Mouse (Mus musculus): ENCODE measurements around the gene Ncl.
"Not testable (repeated sequence)": the region's sequence is repeated elsewhere in the genome, so short reads cannot be mapped to it uniquely, and the experiment has no call there.

Gene Ncl

DNA sequence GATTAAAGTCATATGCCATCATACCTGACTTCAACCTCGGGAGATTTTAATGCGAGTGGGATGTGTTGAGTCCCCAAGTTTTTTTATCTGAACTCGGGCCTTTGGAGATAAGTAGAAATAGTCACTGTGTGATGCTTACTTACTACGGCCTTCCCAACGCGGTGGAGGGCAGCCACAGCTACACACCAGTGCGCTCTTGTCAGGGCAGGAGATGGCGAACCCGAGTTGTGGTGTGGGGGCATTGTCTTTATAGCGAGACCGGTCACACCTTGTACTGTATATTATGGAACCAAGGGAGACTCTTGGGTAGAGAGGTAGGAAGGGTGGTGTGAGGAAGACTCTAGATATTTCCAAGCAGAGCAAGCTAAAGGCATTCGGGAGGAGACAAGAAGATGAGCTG is 1.2 kb upstream of the Ncl start:
- DNase-seq (ENCODE audit: low spot score in 2 of 2) = no peak

GRCm38 (mm10) chr1:86359798-86360179 is 589 bp upstream of the Ncl start:
- no peak for DNase-seq (ENCODE audit: low spot score in 2 of 2)

DNA sequence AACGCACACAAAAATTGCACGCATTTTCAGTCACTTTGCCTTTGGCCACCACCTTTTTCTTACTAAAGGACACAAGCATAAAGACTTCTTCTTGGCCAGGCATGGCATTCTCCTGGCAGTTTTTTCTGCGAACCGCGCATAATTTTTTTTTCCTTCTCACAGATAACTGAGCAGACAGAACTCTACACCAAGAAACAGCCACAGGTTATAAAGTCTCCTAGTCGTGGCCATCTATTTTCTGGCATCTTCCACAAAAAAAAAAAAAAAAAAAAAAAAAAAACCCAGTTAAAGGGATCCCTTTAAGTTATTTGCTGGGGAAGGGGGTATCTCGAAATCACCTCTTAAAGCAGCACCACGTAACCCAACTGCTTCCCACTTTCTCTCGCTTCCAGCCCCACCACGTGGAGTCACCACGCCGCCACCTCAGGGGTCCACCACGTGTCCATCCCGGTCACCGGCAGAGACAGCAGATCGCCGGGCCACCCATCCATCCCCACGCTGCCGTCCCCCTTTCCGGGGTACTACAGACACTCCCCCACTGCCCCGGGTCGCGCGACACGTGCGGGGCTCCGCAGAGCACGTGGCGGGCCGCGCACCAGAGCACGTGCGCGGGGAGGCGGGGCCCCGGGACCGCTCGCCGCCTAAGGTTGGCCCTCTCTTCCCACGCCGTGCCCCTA is 833 bp downstream of the Ncl start:
- no peak for DNase-seq (ENCODE audit: low spot score in 2 of 2)

DNA sequence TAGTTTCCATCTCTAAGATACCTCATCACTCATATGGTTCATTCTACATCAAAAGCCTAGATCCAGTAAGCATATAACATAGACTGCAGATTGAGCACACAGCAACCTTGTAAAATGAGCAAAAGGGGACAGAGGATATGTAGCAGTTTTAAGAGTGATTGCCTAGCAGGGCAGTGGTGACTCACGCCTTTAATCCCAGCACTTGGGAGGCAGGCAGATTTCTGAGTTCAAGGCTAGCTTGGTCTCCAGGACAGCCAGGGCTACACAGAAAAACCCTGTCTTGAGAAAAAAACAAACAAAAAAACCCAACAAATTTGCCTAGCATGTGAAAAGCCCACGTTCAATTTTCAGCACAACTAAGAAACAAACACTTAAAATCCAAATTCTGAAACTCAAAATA is 5.0 kb downstream of the Ncl start:
- no peak for DNase-seq (ENCODE audit: low spot score in 2 of 2)

DNA sequence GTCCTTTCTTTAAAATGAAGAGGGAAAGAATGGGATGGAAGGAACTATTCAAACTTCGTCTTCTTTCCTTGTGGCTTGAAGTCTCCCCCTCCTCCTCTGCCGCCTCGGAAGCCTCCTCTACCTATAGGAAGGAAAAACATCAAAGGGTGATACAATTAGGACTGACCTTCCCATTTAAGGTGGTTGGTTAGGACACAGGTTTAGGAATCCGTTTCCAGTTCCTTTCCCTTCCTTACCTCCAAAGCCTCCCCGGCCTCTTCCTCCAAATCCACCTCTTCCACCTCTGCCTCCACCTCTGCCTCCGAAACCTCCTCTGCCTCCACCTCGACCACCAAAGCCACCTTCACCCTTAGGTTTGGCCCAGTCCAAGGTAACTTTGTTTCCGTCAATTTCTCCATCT is 8.6 kb downstream of the Ncl start:
- no peak for DNase-seq (ENCODE audit: low spot score in 2 of 2)

GRCm38 (mm10) chr1:86349696-86350095 is 9.5 kb downstream of the Ncl start:
- no peak for DNase-seq (ENCODE audit: low spot score in 2 of 2)

GRCm38 (mm10) chr1:86349201-86349600 is 10.0 kb downstream of the Ncl start:
- no peak for DNase-seq (ENCODE audit: low spot score in 2 of 2)

DNA sequence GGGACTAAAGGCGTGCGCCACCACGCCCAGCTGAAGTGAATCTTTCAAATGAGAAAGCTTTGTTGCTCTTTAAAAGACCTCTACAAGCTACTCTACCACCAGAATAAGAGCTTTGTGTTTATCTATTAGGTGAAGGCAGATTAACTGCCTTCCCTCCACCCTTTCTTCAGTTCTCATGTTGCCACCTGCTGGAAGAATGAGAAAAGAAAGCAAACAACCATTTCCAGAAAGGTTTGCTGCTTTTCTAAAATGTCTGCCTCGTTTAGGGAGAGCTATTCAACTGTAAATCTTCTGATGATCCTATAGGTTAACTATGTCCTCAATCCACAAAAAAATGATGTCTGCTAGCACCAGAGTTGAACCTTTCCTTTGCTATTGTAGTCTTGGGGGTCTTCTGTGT is 10.4 kb downstream of the Ncl start:
- no peak for DNase-seq (ENCODE audit: low spot score in 2 of 2)

GRCm38 (mm10) chr1:86348083-86348482 is 11.1 kb downstream of the Ncl start:
- no peak for DNase-seq (ENCODE audit: low spot score in 2 of 2)

DNA sequence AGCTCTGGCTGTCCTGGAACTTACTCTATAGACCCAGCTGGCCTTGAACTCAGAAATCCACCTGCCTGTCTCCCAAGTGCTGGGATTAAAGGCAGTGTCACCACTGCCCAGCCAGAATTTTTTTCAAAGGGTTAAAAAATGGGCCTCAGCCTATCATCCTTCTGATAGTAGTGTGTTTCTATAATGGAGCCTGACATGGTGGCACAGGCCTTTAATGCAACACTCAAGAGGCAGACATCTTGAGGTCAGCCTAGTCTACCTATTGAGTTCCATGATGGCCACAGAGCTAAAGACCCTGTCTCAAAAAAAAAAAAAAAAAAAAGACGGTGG is 11.5 kb downstream of the Ncl start:
- DNase-seq (ENCODE audit: low spot score in 2 of 2) = no peak

- DNase-seq (ENCODE audit: low spot score in 2 of 2) = no peak
Observed at GRCm38 (mm10) chr1:86346851-86347715, 12.1 kb downstream of the Ncl start.

DNA sequence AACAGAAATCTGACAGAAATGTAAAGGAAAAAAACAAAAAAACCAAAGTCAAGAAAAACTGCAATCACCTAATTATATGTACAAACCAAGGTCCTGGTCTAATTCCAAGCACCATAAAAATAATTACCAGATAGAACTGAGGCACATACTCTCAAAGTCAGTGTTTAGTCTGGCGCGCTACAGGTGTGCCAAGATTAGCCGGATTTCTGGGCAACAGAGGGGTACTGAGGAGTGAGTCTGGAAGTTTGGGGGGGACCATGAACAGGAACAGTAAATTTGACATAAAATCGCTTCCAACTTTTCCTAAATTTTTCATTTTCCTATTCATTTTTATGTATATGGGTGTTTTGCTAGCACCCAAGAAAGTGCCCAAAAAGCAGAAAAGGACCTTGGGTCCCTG is 13.2 kb downstream of the Ncl start:
- DNase-seq (ENCODE audit: low spot score in 2 of 2) = no peak

- DNase-seq (ENCODE audit: low spot score in 2 of 2) = no peak
Observed at GRCm38 (mm10) chr1:86345069-86345468, 14.1 kb downstream of the Ncl start.

DNA sequence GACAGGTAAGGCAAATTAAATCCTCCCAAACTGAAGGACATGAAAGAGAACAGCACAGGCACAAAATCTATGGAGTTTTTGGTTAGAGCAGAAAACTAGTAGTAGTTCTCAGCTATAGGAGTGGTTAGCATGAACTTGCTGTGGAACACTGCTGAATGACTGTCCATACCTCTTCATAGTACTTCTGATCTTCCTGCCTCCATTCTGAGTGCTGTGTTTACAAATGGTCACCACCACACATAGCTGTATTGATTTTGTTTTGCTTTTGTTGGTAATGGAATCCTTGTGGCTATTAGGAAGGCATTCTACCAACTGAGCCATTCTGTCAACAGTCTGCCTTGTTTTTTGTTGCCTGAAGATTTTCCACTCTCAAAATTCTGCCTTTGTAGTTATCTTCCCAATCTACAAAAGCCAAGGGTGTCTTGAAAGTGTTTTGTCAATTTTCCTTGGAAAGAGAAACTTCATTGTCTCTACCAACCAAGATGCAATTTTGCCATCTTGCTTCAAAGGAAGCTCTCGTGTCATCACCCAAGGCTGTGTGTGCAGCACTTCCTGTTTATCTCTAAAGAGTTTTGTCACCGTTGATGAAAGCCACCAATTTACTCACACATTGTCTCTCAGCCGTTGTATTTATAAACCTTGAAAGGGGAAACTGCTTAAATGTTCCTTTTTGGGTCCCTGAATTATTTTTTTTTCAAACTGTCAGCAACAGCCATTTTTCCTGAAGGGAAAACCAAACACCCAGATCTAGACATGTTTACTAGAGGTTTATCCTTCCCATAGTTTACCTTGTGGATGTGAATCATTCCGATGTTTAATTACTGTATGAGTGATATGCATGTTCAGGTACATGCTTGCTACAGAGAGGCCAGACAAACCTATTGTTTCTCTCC is 15.0 kb downstream of the Ncl start:
- DNase-seq (ENCODE audit: low spot score in 2 of 2) = no peak

- no peak for DNase-seq (ENCODE audit: low spot score in 2 of 2)
Observed at GRCm38 (mm10) chr1:86343087-86343645, 16.0 kb downstream of the Ncl start.

GRCm38 (mm10) chr1:86342371-86342770 is 16.8 kb downstream of the Ncl start:
- DNase-seq (ENCODE audit: low spot score in 2 of 2) = no peak

GRCm38 (mm10) chr1:86341096-86341495 is 18.1 kb downstream of the Ncl start:
- not testable (repeated sequence) for DNase-seq (ENCODE audit: low spot score in 2 of 2)

GRCm38 (mm10) chr1:86339156-86339812 is 19.9 kb downstream of the Ncl start:
- DNase-seq (ENCODE audit: low spot score in 2 of 2) = peak; percentile 81 to 91

DNA sequence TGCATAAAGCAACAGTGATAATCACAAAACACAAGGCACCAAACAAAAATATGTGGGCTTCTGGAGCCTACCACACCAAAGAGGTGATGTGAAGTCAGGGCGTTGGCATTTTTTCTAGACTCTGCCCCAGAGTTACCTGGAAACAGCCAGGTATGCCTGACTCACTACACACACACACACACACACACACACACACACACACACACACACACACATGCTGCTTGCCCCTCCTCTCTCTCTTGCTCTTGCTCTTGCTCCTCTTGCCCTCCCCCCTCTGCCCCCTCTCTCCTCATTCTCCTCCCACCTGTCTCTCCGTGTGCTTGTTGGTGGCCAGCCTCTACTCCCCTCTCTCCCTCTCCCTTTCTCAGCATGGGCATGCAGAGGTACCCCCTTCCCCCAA is 22.9 kb downstream of the Ncl start:
- no peak for DNase-seq (ENCODE audit: low spot score in 2 of 2)

DNA sequence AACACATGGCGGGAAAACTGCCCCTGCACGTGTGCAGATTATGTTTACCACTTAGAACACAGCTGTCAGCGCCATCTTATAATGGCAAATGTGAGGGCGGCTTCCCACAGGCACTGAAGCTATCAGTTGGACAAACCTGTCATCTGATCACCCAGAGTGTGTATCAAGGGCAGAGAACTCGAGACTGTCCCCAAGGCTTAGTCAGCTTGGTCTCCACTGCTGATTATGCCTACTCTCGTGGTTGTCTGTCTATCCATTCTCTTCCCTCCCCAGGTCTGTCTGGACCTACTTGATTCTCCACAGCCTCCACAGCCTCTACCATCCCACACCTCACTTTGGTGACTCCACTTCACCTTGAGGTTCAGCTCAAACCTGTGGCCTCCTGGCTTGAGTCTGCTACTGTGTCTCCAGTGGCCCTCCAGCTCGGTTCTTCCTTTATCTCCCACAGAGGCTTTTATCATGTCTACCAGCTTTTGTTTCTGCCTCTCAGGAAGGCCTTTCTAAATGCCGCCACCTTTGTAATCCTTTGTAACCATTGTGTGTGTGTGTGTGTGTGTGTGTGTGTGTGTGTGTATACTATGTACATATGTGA is 38.3 kb downstream of the Ncl start:
- DNase-seq (ENCODE audit: low spot score in 2 of 2) = no peak

GRCm38 (mm10) chr1:86313772-86314125 is 45.5 kb downstream of the Ncl start:
- DNase-seq (ENCODE audit: low spot score in 2 of 2) = peak; percentile 40 to 78

All from spleen, postnatal 4 days (tissue).